In the genomic region with DNA sequence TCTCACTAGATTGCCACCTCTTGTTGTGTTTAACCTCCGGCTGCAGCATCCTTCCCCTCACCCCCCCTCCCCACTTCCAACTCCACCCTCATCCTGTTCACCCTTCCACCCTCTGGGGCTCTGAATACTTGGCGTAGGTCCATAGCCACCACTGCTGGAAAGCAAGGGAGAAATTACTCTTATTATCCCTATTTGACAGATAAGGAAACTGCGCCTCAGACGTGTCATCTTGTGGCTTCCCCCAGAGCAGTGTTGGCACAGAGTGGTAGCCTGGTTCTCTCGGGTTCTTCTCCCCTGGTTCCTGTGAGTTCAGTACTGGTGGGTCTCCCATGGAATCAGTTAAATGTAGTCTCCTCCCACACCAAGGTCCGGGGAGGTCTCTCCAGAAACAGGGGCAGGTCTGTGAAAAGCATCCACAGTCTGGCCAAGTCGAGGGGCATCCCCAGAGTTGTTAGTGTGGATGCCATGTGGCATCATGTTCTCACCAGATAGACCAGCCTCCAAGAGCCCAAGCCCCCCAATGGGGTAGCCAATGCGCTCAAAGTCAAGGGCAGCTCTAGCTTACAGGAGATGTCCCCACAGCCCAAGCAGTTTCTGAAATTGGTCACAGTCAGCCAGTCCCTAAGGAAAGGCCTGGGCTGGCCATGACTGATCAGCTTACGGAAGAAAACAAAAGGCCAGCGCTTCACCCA, we compare ENCODE assay signal across 13 mouse cellular contexts. TPM values are rescaled to one million over a fixed set of nuclear protein-coding genes. Genes with fewer than 3 reads are reported as not detected.
A peak's percentile ranks its signal among the peaks of the same experiment; 100 is the strongest.
DNase-seq lines count a peak whose midpoint lies in the region; ATAC-seq and TF ChIP-seq lines count a peak whose summit lies in the region.
"Had no signal": no experiment of that assay in that cellular context is flagged by ENCODE, and none has a peak within 500 bp of the region (broad histone marks: within the 10 kb centered on the region; RNA-seq: fewer than 3 reads in every experiment).

No protein-coding gene starts in this region.

- H3K9me3 ChIP-seq in intestine, embryonic 16.5 days (ENCODE audit: control insufficient read depth, low read length), result no peaks in the 10 kb centered on the region
- no peaks in the 10 kb centered on the region for H3K9me3 ChIP-seq in liver, embryonic 12.5 days (replicated peaks)
- H3K9me3 ChIP-seq: hindbrain, embryonic 10.5 days had no signal

- no peak overlapping the region for H3K9ac ChIP-seq in intestine, embryonic 16.5 days (ENCODE audit: low read depth, low read length)
- peak overlapping the region; percentile 42 for H3K9ac ChIP-seq in liver, embryonic 12.5 days

- no peak for TF ChIP-seq POLR2A in cerebellum, adult 2 months (IDR thresholded peaks at IDR 0.05; ENCODE audit: borderline replicate concordance, insufficient read depth, low read length)

- no peak for TF ChIP-seq CTCF in cerebellum, adult 2 months (IDR thresholded peaks at IDR 0.05; ENCODE audit: borderline replicate concordance, insufficient read depth, low read depth, low read length)

- no peak overlapping the region for H3K27ac ChIP-seq in intestine, embryonic 16.5 days (ENCODE audit: low read length)
- peak overlapping the region; percentile 95 for H3K27ac ChIP-seq in liver, embryonic 12.5 days
- H3K27ac ChIP-seq in cerebellum, adult 2 months (ENCODE audit: insufficient read depth, low read length), result no peak overlapping the region
- H3K27ac ChIP-seq: gastrocnemius, adult 2 months; hindbrain, embryonic 10.5 days had no signal

- WGBS in intestine, embryonic 16.5 days, result 39% methylated on average over 10 of the region's 10 CpGs
- 37% methylated on average over 10 of the region's 10 CpGs for WGBS in liver, embryonic 12.5 days (ENCODE audit: insufficient replicate concordance)
- 63% methylated on average over 10 of the region's 10 CpGs for WGBS in cerebellum, adult 2 months

- H3K4me3 ChIP-seq in intestine, embryonic 16.5 days (ENCODE audit: low read length), result no peak overlapping the region; the same call in 1 of the 2 replicates
- H3K4me3 ChIP-seq in liver, embryonic 12.5 days, result peak overlapping the region; percentile 11; the same call in 1 of the 2 replicates
- H3K4me3 ChIP-seq in cerebellum, adult 2 months (replicated peaks; ENCODE audit: insufficient read depth, low read depth, low read length), result no peak overlapping the region
- H3K4me3 ChIP-seq: gastrocnemius, adult 2 months; hindbrain, embryonic 10.5 days had no signal

- H3K36me3 ChIP-seq in intestine, embryonic 16.5 days (ENCODE audit: control insufficient read depth, insufficient read depth, low read length), result no peaks in the 10 kb centered on the region
- peaks cover 69% of the 10 kb centered on the region for H3K36me3 ChIP-seq in liver, embryonic 12.5 days
- H3K36me3 ChIP-seq: hindbrain, embryonic 10.5 days had no signal

- peak; percentile 21 for DNase-seq in adrenal gland, adult 8-10 months
- no peak for DNase-seq in adrenal gland, postnatal 10 days
- peak; percentile 43 for DNase-seq in 3T3-L1 (ENCODE audit: low read depth, low spot score)
- DNase-seq in cerebellum, adult 2 months, result no peak
- no peak for DNase-seq in right cerebral cortex, adult 2 months (ENCODE audit: low spot score in 2 of 2)
- no peak for DNase-seq in urinary bladder, postnatal 4 days (ENCODE audit: low spot score in 2 of 2)
- DNase-seq: B cell, adult 2 months; cerebellum, adult 18-20 months; gastrocnemius, adult 2 months; midbrain, embryonic 14.5 days had no signal

- ATAC-seq in intestine, embryonic 16.5 days, result peak; percentile 61
- no peak for ATAC-seq in liver, embryonic 12.5 days

- peaks cover 8% of the 10 kb centered on the region for H3K4me1 ChIP-seq in intestine, embryonic 16.5 days (ENCODE audit: control insufficient read depth, insufficient read depth, low read length)
- H3K4me1 ChIP-seq in liver, embryonic 12.5 days, result peaks cover 88% of the 10 kb centered on the region
- no peaks in the 10 kb centered on the region; the same call in 1 of the 2 replicates for H3K4me1 ChIP-seq in cerebellum, adult 2 months (ENCODE audit: control insufficient read depth, insufficient read depth, low read length)

- no peak overlapping the region for H3K4me2 ChIP-seq in intestine, embryonic 16.5 days (ENCODE audit: low read depth, low read length)
- H3K4me2 ChIP-seq in liver, embryonic 12.5 days, result peak overlapping the region; percentile 52

- H3K27me3 ChIP-seq in intestine, embryonic 16.5 days (replicated peaks; ENCODE audit: control insufficient read depth, insufficient read depth, low read length), result no peaks in the 10 kb centered on the region
- no peaks in the 10 kb centered on the region; the same call in 1 of the 2 replicates for H3K27me3 ChIP-seq in liver, embryonic 12.5 days (replicated peaks)
- H3K27me3 ChIP-seq in cerebellum, adult 2 months (ENCODE audit: control insufficient read depth, insufficient read depth, low read length), result no peaks in the 10 kb centered on the region

RNA-seq across cellular contexts. Expression of a gene that starts 12.7 kb away (rescaled TPM):
- 1 to 10 TPM; 1.7 to 5.5 (median 3.7) TPM for total RNA-seq in adrenal gland, adult 8-10 months (2022)
- total RNA-seq in adrenal gland, postnatal 10 days (2021), result 10 to 100 TPM; 10.8 to 24.9 TPM
- polyA plus RNA-seq in intestine, embryonic 16.5 days (2015; fragmentation: Nextera tagmentation; extraction: Ambion mirVana), result 6.6 and 8.8 TPM in 2 replicates
- 26.5 and 31.5 TPM in 2 replicates for polyA plus RNA-seq in liver, embryonic 12.5 days (2016; fragmentation: Nextera tagmentation; extraction: Ambion mirVana)
- polyA plus RNA-seq in cerebellum, adult 2 months (2012; rRNA removed), result 5.6 and 6.8 TPM in 2 replicates

Comparison
In these comparisons a context has a peak if more than half of its experiments do, and no peak if none do; other contexts are left out.
1. DNase-seq: peak in adrenal gland, adult 8-10 months (single experiment) and 3T3-L1 (single experiment); none in adrenal gland, postnatal 10 days (single experiment), cerebellum, adult 2 months (0 of 2), right cerebral cortex, adult 2 months (0 of 2) and urinary bladder, postnatal 4 days (0 of 2).